Mouse (Mus musculus) layer of hippocampus, postnatal 25 days (tissue): ENCODE results near the gene Ggt6. TPM values are rescaled to one million over a fixed set of nuclear protein-coding genes. Genes with fewer than 3 reads are reported as not detected.

Source experiments
- DNase-seq, 2 experiments: peaks; one replicate each; pipeline ENCODE4 v3.0.0; 2022; ENCODE audit warnings: mixed read lengths in 2 of 2, low spot score in 1 of 2; ENCODE audit errors: extremely low spot score in 1 of 2
- total RNA-seq, 2 experiments: library from RNA; stranded (reverse); gene quantifications; 2 replicates each; pipeline ENCODE4 v1.2.3; 2021

Ggt6 gene
- under 1 TPM in 1 of 2 experiments, not detected in 1; 0.20 TPM for total RNA-seq

- no peak for DNase-seq
Measured at GRCm38 (mm10) chr11:72434963-72435693, at the start of gene Ggt6. TSS of gene Ggt6 (plus strand) at chr11:72435526.

- no peak for DNase-seq
Measured at GRCm38 (mm10) chr11:72388113-72388529, 47.2 kb upstream of the Ggt6 start.

GRCm38 (mm10) chr11:72389407-72390142 lies 45.8 kb upstream of the Ggt6 start:
- DNase-seq = no peak

GRCm38 (mm10) chr11:72391181-72391580 lies 44.1 kb upstream of the Ggt6 start:
- no peak for DNase-seq

GRCm38 (mm10) chr11:72393243-72393642 lies 42.1 kb upstream of the Ggt6 start:
- DNase-seq = no peak

GRCm38 (mm10) chr11:72393669-72394068 lies 41.7 kb upstream of the Ggt6 start:
- DNase-seq = no peak

GRCm38 (mm10) chr11:72394694-72395093 lies 40.6 kb upstream of the Ggt6 start:
- no peak for DNase-seq

GRCm38 (mm10) chr11:72395652-72396051 lies 39.7 kb upstream of the Ggt6 start:
- no peak for DNase-seq

GRCm38 (mm10) chr11:72396621-72397020 lies 38.7 kb upstream of the Ggt6 start:
- no peak for DNase-seq

- DNase-seq = peak; percentile 14 to 48
Measured at GRCm38 (mm10) chr11:72397072-72397471, 38.3 kb upstream of the Ggt6 start.

GRCm38 (mm10) chr11:72397811-72398525 lies 37.4 kb upstream of the Ggt6 start:
- DNase-seq = no peak

- no peak for DNase-seq
Measured at GRCm38 (mm10) chr11:72401068-72401467, 34.3 kb upstream of the Ggt6 start.

- no peak for DNase-seq
Measured at GRCm38 (mm10) chr11:72402017-72402416, 33.3 kb upstream of the Ggt6 start.

GRCm38 (mm10) chr11:72402969-72403368 lies 32.4 kb upstream of the Ggt6 start:
- DNase-seq = no peak

- DNase-seq = no peak
Measured at GRCm38 (mm10) chr11:72405532-72405931, 29.8 kb upstream of the Ggt6 start.

GRCm38 (mm10) chr11:72406079-72406675 lies 29.1 kb upstream of the Ggt6 start:
- no peak for DNase-seq

- DNase-seq = no peak
Measured at GRCm38 (mm10) chr11:72407081-72407480, 28.2 kb upstream of the Ggt6 start.

GRCm38 (mm10) chr11:72407574-72407973 lies 27.8 kb upstream of the Ggt6 start:
- no peak for DNase-seq

- no peak for DNase-seq
Measured at GRCm38 (mm10) chr11:72408451-72409170, 26.7 kb upstream of the Ggt6 start.
